Mouse (Mus musculus) hematopoietic stem cell, adult 5-6 weeks (primary cell): ENCODE data around the gene Nxpe3. TPM values are rescaled to one million over a fixed set of nuclear protein-coding genes. Genes with fewer than 3 reads are reported as not detected.
"Not testable (repeated sequence)": the region's sequence is repeated elsewhere in the genome, so short reads cannot be mapped to it uniquely, and the experiment has no call there.

Experiments used
- ATAC-seq, 2 experiments: fragments of 125-278 bp in 1 of 2; replicated peaks in 1 of 2; 2 replicates each; pipeline ENCODE4 v1.8.0; 2016 to 2017; ENCODE audit warnings: inconsistent platforms in 2 of 2, mild to moderate bottlenecking in 2 of 2, moderate number of reproducible peaks in 2 of 2, low read depth in 1 of 2, moderate TSS enrichment in 1 of 2; ENCODE audit not compliant: low FRiP score in 2 of 2, poor library complexity in 2 of 2, severe bottlenecking in 2 of 2, insufficient read depth in 1 of 2, low TSS enrichment in 1 of 2
- total RNA-seq: library from RNA; stranded (forward); fragments of 172-1452, 232-1000 nt; gene quantifications from 2 replicates; pipeline ENCODE4 v1.2.3, GENCODE M21; 2017

Gene Nxpe3
- total RNA-seq, 1 experiment from 2014 or later, result 19.0 TPM

GRCm38 (mm10) chr16:55893410-55894107 is 1.5 kb downstream of the Nxpe3 start:
- ATAC-seq, result no peak

- no peak for ATAC-seq
These were observed 2.6 kb downstream of the Nxpe3 start for GRCm38 (mm10) chr16:55892484-55892883.

GRCm38 (mm10) chr16:55891346-55891745 is 3.7 kb downstream of the Nxpe3 start:
- ATAC-seq, result no peak

GRCm38 (mm10) chr16:55890346-55891136 is 4.5 kb downstream of the Nxpe3 start:
- no peak for ATAC-seq

GRCm38 (mm10) chr16:55889451-55889850 is 5.6 kb downstream of the Nxpe3 start:
- no peak for ATAC-seq

GRCm38 (mm10) chr16:55888584-55888960 is 6.5 kb downstream of the Nxpe3 start:
- no peak for ATAC-seq

- ATAC-seq, result peak; percentile 91 to 92
These were observed 7.1 kb downstream of the Nxpe3 start for GRCm38 (mm10) chr16:55887814-55888583.

- no peak for ATAC-seq
These were observed 10.8 kb downstream of the Nxpe3 start for GRCm38 (mm10) chr16:55884246-55884645.

- no peak for ATAC-seq
These were observed 19.1 kb downstream of the Nxpe3 start for GRCm38 (mm10) chr16:55876025-55876424.

- no peak for ATAC-seq
These were observed 31.3 kb downstream of the Nxpe3 start for GRCm38 (mm10) chr16:55863832-55864231.

GRCm38 (mm10) chr16:55863149-55863815 is 31.8 kb downstream of the Nxpe3 start:
- peak; percentile 86 to 92 for ATAC-seq

- ATAC-seq, result no peak
These were observed 34.0 kb downstream of the Nxpe3 start for GRCm38 (mm10) chr16:55861104-55861503.

GRCm38 (mm10) chr16:55859421-55859820 is 35.7 kb downstream of the Nxpe3 start:
- ATAC-seq, result not testable (repeated sequence)

- ATAC-seq, result peak; percentile 83 to 89
These were observed 36.6 kb downstream of the Nxpe3 start for GRCm38 (mm10) chr16:55858465-55858864.

- peak; percentile 76 to 83; a peak in 3 of 4 replicates for ATAC-seq
These were observed 42.0 kb downstream of the Nxpe3 start for GRCm38 (mm10) chr16:55852943-55853727.

- ATAC-seq, result no peak
These were observed 42.6 kb downstream of the Nxpe3 start for GRCm38 (mm10) chr16:55852515-55852914.

- no peak for ATAC-seq
These were observed 44.6 kb downstream of the Nxpe3 start for GRCm38 (mm10) chr16:55850485-55850884.
